21 mouse cellular contexts compared by ENCODE assay signal in the genomic region with DNA sequence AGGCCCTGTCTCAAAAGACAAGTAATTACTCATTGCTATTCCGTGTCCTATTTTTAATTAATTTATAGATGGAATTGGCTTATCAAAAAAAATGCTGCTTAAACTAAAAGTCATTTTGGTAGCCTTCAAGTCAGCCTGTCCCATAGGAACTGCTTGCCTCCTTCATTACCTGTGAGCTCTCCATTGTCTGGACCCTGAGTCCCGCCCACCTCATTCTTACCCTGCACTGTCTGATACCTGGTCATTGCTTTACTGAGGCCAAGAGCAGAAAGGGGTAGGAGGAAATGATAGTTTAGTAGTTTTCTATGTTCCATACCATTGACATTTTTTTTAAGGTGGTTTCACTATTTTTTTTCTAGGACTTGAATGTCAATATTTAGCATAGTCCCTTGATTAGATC. TPM values are rescaled to one million over a fixed set of nuclear protein-coding genes. Genes with fewer than 3 reads are reported as not detected.
"Had no signal": no experiment of that assay in that cellular context is flagged by ENCODE, and none has a peak within 500 bp of the region (broad histone marks: within the 10 kb centered on the region; RNA-seq: fewer than 3 reads in every experiment).

No protein-coding gene starts in this region.

- H3K9ac ChIP-seq: limb, embryonic 13.5 days; liver, embryonic 13.5 days; neural tube, embryonic 12.5 days; stomach, embryonic 15.5 days had no signal

- DNase-seq: kidney, adult 2 months; kidney, postnatal 10 days; kidney, postnatal 36 days; liver; liver, embryonic 13.5 days; lung, adult 2 months; lung, postnatal 14 days; lung, postnatal 4 days; midbrain, embryonic 14.5 days; retina, postnatal 1 day; right cerebral cortex, postnatal 25 days; spleen, adult 18-20 months; thymus, adult 18-20 months; thymus, postnatal 36 days had no signal

- H3K27me3 ChIP-seq: limb, embryonic 13.5 days; liver, embryonic 13.5 days; neural tube, embryonic 12.5 days; stomach, embryonic 15.5 days had no signal

- H3K4me3 ChIP-seq: limb, embryonic 10.5 days; limb, embryonic 13.5 days; liver, embryonic 13.5 days; neural tube, embryonic 12.5 days; stomach, embryonic 15.5 days had no signal

- H3K4me1 ChIP-seq: limb, embryonic 10.5 days; limb, embryonic 13.5 days; neural tube, embryonic 12.5 days; stomach, embryonic 15.5 days had no signal

- H3K27ac ChIP-seq: limb, embryonic 10.5 days; limb, embryonic 13.5 days; liver, embryonic 13.5 days; neural tube, embryonic 12.5 days; stomach, embryonic 15.5 days had no signal

- H3K4me2 ChIP-seq: limb, embryonic 13.5 days; liver, embryonic 13.5 days; midbrain, embryonic 11.5 days; neural tube, embryonic 12.5 days; stomach, embryonic 15.5 days had no signal

- H3K9me3 ChIP-seq: limb, embryonic 10.5 days; limb, embryonic 13.5 days; liver, embryonic 13.5 days; neural tube, embryonic 12.5 days; stomach, embryonic 15.5 days had no signal

RNA-seq across cellular contexts. Expression of a gene that starts 48.5 kb away (rescaled TPM):
- total RNA-seq: megakaryocyte-erythroid progenitor cell, adult 5-6 weeks; neutrophil, adult 5-6 weeks had no signal
